ENCODE assay signal across 15 mouse cellular contexts in genomic region chr7:94687887-94688286, GRCm38 (mm10).
"Had no signal": no experiment of that assay in that cellular context is flagged by ENCODE, and none has a peak within 500 bp of the region (broad histone marks: within the 10 kb centered on the region; RNA-seq: fewer than 3 reads in every experiment).

No protein-coding gene starts in this region.

- H3K4me3 ChIP-seq: layer of hippocampus, adult 2 months; limb, embryonic 12.5 days; liver, embryonic 13.5 days; lung, embryonic 15.5 days; megakaryocyte, embryonic 14.5 days; neural tube, embryonic 13.5 days had no signal

- ATAC-seq: liver, postnatal 0 days had no signal

- H3K27ac ChIP-seq: kidney, postnatal 0 days; layer of hippocampus, adult 2 months; limb, embryonic 12.5 days; liver, embryonic 13.5 days; lung, embryonic 15.5 days; macrophage; neural tube, embryonic 13.5 days had no signal

- H3K4me1 ChIP-seq: limb, embryonic 12.5 days; liver, embryonic 13.5 days; lung, embryonic 15.5 days; megakaryocyte, embryonic 14.5 days; neural tube, embryonic 13.5 days had no signal

- H3K9me3 ChIP-seq: limb, embryonic 12.5 days; liver, embryonic 13.5 days; lung, embryonic 15.5 days; megakaryocyte, embryonic 14.5 days; neural tube, embryonic 13.5 days had no signal

- DNase-seq: kidney, adult 9 months; kidney, postnatal 4 days; liver; liver, embryonic 13.5 days; liver, postnatal 0 days; lung, postnatal 14 days; right cerebral cortex, postnatal 14 days; thymus, postnatal 36 days had no signal

- H3K27me3 ChIP-seq: limb, embryonic 12.5 days; liver, embryonic 13.5 days; lung, embryonic 15.5 days; megakaryocyte, embryonic 14.5 days; neural tube, embryonic 13.5 days had no signal

- H3K36me3 ChIP-seq: limb, embryonic 12.5 days; liver, embryonic 13.5 days; lung, embryonic 15.5 days; neural tube, embryonic 13.5 days had no signal

- H3K4me2 ChIP-seq: limb, embryonic 12.5 days; liver, embryonic 13.5 days; lung, embryonic 15.5 days; neural tube, embryonic 13.5 days had no signal

- H3K9ac ChIP-seq: limb, embryonic 12.5 days; liver, embryonic 13.5 days; liver, postnatal 0 days; lung, embryonic 15.5 days; neural tube, embryonic 13.5 days had no signal
